In the genomic region with DNA sequence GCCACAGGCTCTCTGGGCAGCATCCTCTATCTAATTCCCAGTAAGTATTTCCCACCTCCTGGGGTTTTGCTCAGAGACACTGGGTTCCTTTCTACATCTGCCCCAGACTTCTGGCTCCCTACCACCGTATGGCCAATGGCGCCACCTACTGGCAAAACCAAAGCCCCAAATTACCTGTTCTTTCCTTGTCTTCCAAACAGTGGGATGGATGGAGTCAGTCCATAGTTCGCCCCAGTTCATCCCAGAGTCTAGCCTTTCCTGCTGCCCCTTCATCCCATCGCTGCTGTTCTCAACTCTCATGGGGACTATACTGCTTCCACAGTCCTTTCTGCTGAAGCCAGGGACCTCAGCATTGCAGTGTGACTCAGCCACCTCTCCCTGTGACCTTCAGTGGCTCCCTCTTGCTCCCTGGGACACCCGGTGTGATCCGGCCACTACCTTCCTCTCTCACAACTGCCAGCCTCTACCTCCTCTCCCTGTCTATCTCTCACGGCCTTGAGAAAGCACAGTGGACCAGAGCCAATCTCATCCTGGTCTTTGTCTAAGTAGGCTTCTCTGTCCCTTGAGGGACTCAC, we compare ENCODE assay signal across 8 mouse cellular contexts. TPM values are rescaled to one million over a fixed set of nuclear protein-coding genes. Genes with fewer than 3 reads are reported as not detected.
DNase-seq lines count a peak whose midpoint lies in the region; ATAC-seq lines count a peak whose summit lies in the region.

No protein-coding gene starts in this region.

- no peak overlapping the region for H3K27ac ChIP-seq in kidney, embryonic 16.5 days (ENCODE audit: low read length)

- 41% methylated on average over 7 of the region's 7 CpGs for WGBS in kidney, embryonic 16.5 days

- H3K4me2 ChIP-seq in kidney, embryonic 16.5 days (replicated peaks; ENCODE audit: low read depth, low read length): no peak overlapping the region

- peak; percentile 56 for DNase-seq in kidney, adult 9 months
- peak; percentile 76 for DNase-seq in MN1 (ENCODE audit: low spot score)
- peak; percentile 9 for DNase-seq in c-Kit-positive CD71-positive TER-119-negative erythroid progenitor cells, embryonic 14.5 days (ENCODE audit: low read depth)
- DNase-seq in gastrocnemius, adult 8-10 months (ENCODE audit: low spot score in 2 of 2): peak; percentile 38 to 41
- peak; percentile 45 to 83 for DNase-seq in left cerebral cortex, adult 8-10 months (ENCODE audit: low spot score in 2 of 2)
- peak; percentile 90 for DNase-seq in retina, embryonic 14.5 days (ENCODE audit: low spot score)

- H3K27me3 ChIP-seq in kidney, embryonic 16.5 days (ENCODE audit: insufficient read depth, low read length): no peaks in the 10 kb centered on the region

- no peak overlapping the region for H3K9ac ChIP-seq in kidney, embryonic 16.5 days (replicated peaks; ENCODE audit: low read length)

- H3K9me3 ChIP-seq in kidney, embryonic 16.5 days (ENCODE audit: low read length): no peaks in the 10 kb centered on the region

- no peaks in the 10 kb centered on the region for H3K36me3 ChIP-seq in kidney, embryonic 16.5 days (ENCODE audit: insufficient read depth, low read length)

- ATAC-seq in kidney, embryonic 16.5 days (ENCODE audit: low FRiP score, low TSS enrichment): no peak
- no peak for ATAC-seq in megakaryocyte-erythroid progenitor cell, adult 5-6 weeks (replicated peaks; ENCODE audit: low FRiP score, low TSS enrichment, poor library complexity, severe bottlenecking)

- no peak overlapping the region for H3K4me3 ChIP-seq in kidney, embryonic 16.5 days (ENCODE audit: low read length)

- H3K4me1 ChIP-seq in kidney, embryonic 16.5 days (ENCODE audit: insufficient read depth, low read length): no peaks in the 10 kb centered on the region

RNA-seq across cellular contexts. Expression of gene Coro2b, which starts 16.6 kb away (rescaled TPM):
- polyA plus RNA-seq in kidney, embryonic 16.5 days (2015; fragmentation: Nextera tagmentation; extraction: Ambion mirVana): 19.9 and 22.1 TPM in 2 replicates
- total RNA-seq in gastrocnemius, adult 8-10 months (2022): 1 to 10 TPM; 2.8 to 5.2 (median 3.9) TPM
- 100 to 1,000 TPM; 159 to 171 (median 170) TPM for total RNA-seq in left cerebral cortex, adult 8-10 months (2022)
- 1.2 TPM in 1 of 2 replicates, not detected in the other for total RNA-seq in megakaryocyte-erythroid progenitor cell, adult 5-6 weeks (2014; fragmentation: Nextera tagmentation)
- not detected in 2 replicates for total RNA-seq in megakaryocyte-erythroid progenitor cell, adult 5-6 weeks (2017)

Comparison
In these comparisons a context has a peak if more than half of its experiments do, and no peak if none do; other contexts are left out.
1. DNase-seq: peak in every context shown above with its lines; median percentile 90 in retina, embryonic 14.5 days; 76 in MN1; 64 in left cerebral cortex, adult 8-10 months; 56 in kidney, adult 9 months; 40 in gastrocnemius, adult 8-10 months; 9 in c-Kit-positive CD71-positive TER-119-negative erythroid progenitor cells, embryonic 14.5 days.
2. RNA of gene Coro2b, which starts 16.6 kb away (total RNA-seq): 159 to 171 TPM in left cerebral cortex, adult 8-10 months; 2.8 to 5.2 TPM in gastrocnemius, adult 8-10 months and 1.2 TPM in megakaryocyte-erythroid progenitor cell, adult 5-6 weeks; every median in the first group is over 10 times any median in the second.